Mouse (Mus musculus): Measurements from ENCODE around the gene Rab11b. TPM values are rescaled to one million over a fixed set of nuclear protein-coding genes. Genes with fewer than 3 reads are reported as not detected.

Rab11b gene
- 100 to 1,000 TPM; 138 to 142 TPM for total RNA-seq (2021)
- long read RNA-seq, experiment 1, full-length matches to known transcripts = 174 of 185 reads
- long read RNA-seq, experiment 1, partial matches to known transcripts = 2 of 185 reads
- long read RNA-seq, experiment 1, other reads (novel, unspliced or antisense) = 9 of 185 reads
- long read RNA-seq, experiment 2, full-length matches to known transcripts = 125 of 135 reads
- long read RNA-seq, experiment 2, partial matches to known transcripts = 4 of 135 reads
- long read RNA-seq, experiment 2, other reads (novel, unspliced or antisense) = 6 of 135 reads

GRCm38 (mm10) chr17:33760255-33761165 is at the start of gene Rab11b:
TSS of gene Rab11b (minus strand) at chr17:33760530.
- peak; percentile 100 for DNase-seq (ENCODE audit: low spot score)

DNA sequence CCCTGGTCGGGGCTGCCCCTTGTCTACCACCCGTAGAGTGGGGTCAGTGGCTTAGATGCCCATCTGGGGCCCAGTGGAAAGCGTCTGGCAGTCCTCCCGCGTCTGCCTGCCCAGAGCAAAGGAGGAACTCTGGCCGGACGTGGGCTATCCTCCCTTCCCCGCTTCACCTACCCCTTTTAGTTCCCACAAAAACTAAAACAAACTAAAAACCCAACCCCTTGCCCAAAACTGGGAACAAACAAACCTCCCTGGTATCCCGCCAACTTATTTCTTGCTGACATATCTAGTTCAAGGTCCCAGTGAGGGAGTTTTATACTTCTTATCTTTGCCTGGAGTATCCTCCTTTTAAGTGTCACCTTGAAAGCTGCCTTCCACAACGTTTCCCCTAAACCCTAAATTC is 47.9 kb upstream of the Rab11b start:
- DNase-seq (ENCODE audit: low spot score) = no peak

GRCm38 (mm10) chr17:33807181-33807888 is 47.0 kb upstream of the Rab11b start:
- DNase-seq (ENCODE audit: low spot score) = no peak

GRCm38 (mm10) chr17:33804745-33805144 is 44.4 kb upstream of the Rab11b start:
- no peak for DNase-seq (ENCODE audit: low spot score)

DNA sequence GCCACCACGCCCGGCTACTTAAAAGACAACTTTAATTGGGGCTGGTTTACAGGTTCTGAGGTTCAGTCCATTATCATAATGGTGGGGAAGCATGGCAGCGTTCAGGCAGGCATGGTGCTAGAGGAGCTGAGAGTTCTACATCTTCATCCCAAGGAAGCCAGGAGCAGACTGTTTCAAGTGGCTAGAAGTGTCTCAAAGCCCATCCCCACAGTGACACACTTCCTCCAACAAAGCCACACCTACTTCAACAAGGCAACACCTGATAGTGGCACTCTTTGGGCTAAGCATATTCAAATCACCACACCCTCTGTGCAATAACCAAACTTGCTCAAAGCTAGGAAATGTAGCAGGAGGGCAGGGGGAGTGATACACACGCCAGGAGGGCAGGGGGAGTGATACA is 43.9 kb upstream of the Rab11b start:
- no peak for DNase-seq (ENCODE audit: low spot score)

DNA sequence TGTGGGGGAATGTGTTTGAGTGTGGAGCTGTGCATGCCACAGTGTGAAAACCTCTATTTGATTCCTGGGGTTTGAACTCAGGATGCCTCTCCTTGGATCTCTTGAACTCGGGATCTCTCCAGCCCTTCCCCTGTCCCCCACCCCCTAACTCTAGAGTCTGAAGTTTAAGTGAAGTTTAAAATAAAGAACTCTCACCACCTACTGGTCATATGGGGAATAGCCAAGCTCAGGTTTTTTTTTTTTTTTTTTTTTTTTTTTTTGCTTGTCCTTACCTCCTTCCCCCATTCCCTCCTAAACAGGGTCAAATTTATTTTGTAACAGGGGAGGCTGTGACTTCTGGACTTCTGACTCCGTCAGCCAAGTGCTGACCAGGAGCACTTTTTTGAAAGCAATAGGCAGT is 41.9 kb upstream of the Rab11b start:
- no peak for DNase-seq (ENCODE audit: low spot score)

- DNase-seq (ENCODE audit: low spot score) = no peak
Measured at GRCm38 (mm10) chr17:33799277-33799676, 38.9 kb upstream of the Rab11b start.

GRCm38 (mm10) chr17:33798306-33798705 is 38.0 kb upstream of the Rab11b start:
- no peak for DNase-seq (ENCODE audit: low spot score)

- DNase-seq (ENCODE audit: low spot score) = peak; percentile 59
Measured at GRCm38 (mm10) chr17:33788732-33789131, 28.4 kb upstream of the Rab11b start.

DNA sequence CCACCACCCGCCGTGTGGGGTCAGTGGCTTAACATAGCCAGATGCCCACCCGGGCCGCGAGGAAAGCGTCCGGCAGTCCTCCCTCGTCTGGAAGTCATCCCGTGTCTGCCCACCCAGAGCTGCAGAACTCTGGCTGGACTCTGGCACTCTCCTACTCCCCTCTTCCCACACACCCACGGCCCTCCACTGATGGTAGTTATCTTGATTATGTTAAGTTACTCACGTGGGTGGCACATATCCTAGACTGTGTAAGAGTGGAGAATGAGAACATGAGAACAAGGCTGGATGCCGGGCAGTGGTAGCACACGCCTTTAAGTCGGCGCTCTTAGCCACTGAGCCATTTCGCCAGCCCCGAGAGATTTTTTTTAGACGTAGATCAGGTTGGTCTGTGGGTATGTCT is 26.0 kb upstream of the Rab11b start:
- no peak for DNase-seq (ENCODE audit: low spot score)

- no peak for DNase-seq (ENCODE audit: low spot score)
Measured at GRCm38 (mm10) chr17:33784939-33785338, 24.6 kb upstream of the Rab11b start.

GRCm38 (mm10) chr17:33783408-33783807 is 23.1 kb upstream of the Rab11b start:
- peak; percentile 85 for DNase-seq (ENCODE audit: low spot score)

DNA sequence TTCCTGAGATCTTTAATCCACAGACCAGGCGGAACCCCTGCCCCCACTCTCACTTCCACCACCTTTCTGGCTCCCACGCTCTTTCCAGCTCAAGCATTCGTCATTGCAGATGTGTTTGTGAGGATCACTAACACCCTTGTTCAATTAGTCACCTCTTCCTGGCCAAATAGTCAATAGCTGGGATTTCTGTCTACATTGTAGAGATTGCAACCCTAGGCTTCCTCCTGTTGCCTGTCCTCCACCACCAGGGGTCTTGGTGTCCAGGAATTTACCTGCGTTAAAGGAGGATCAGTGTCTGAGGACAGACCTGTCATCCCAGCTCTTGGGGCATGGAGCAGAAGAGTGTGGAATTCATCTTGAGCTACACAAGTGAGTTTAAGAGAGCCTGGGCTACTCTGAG is 21.7 kb upstream of the Rab11b start:
- no peak for DNase-seq (ENCODE audit: low spot score)

GRCm38 (mm10) chr17:33781124-33781977 is 21.0 kb upstream of the Rab11b start, which contains the start of gene Angptl4:
TSS of gene Angptl4 (minus strand) at chr17:33781830.
- peak; percentile 75 for DNase-seq (ENCODE audit: low spot score)

DNA sequence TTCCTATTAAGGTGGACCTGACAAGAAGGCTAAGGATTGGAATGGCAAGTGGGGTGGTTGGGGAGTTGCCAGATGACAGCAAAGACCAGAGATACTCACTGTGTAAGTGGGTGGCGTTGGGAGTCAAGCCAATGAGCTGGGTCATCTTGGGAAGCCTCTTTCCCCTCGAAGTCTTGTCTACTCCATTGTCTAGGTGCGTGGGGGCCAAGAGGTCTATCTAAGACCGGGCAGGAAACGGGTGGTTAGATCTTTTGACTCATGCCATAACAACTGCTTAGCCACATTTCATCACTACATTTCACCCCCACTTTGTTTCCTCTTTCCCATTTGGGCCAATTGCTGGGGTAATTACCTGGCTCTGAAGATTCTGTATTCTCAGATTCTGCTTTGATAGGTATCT is 20.1 kb upstream of the Rab11b start:
- DNase-seq (ENCODE audit: low spot score) = no peak

DNA sequence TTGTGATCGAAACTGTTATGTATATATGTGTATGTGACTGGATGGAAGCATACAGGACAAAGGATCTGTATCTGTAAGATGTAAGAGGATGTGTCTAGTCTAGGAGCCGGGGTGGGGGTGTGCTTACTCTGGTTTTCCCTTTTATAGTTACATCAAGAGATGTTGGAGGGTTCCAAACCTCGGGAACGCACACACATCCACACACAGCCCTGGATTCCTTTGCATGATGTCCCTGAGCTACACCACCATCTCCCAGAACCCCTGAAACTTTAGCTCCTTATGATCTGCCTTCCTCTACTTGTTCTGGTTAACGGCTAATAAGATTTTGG is 19.6 kb upstream of the Rab11b start:
- no peak for DNase-seq (ENCODE audit: low spot score)

GRCm38 (mm10) chr17:33779271-33779966 is 19.1 kb upstream of the Rab11b start:
- peak; percentile 99 for DNase-seq (ENCODE audit: low spot score)

GRCm38 (mm10) chr17:33775287-33775686 is 15.0 kb upstream of the Rab11b start:
- no peak for DNase-seq (ENCODE audit: low spot score)

- no peak for DNase-seq (ENCODE audit: low spot score)
Measured at GRCm38 (mm10) chr17:33774573-33775155, 14.3 kb upstream of the Rab11b start.
